Mouse (Mus musculus): Measurements from ENCODE around the gene Gm7982. TPM values are rescaled to one million over a fixed set of nuclear protein-coding genes. Genes with fewer than 3 reads are reported as not detected.
"Not testable (repeated sequence)": the region's sequence is repeated elsewhere in the genome, so short reads cannot be mapped to it uniquely, and the experiment has no call there.

Gm7982 gene
- not detected in 2 replicates for polyA plus RNA-seq (2014; fragmentation: Nextera tagmentation; extraction: Ambion mirVana)

- H3K4me3 ChIP-seq (ENCODE audit: low read depth, low read length); ATAC-seq (ENCODE audit: low read depth); H3K27ac ChIP-seq (ENCODE audit: low read depth, low read length); H3K4me2 ChIP-seq (ENCODE audit: low read depth, low read length); H3K4me1 ChIP-seq (ENCODE audit: control insufficient read depth, insufficient read depth, low read length); H3K9me3 ChIP-seq (ENCODE audit: control insufficient read depth, low read length); H3K36me3 ChIP-seq (ENCODE audit: control insufficient read depth, insufficient read depth, low read length); H3K9ac ChIP-seq (replicated peaks; ENCODE audit: low read depth, low read length); H3K27me3 ChIP-seq (ENCODE audit: control insufficient read depth, insufficient read depth, low read length): not testable (repeated sequence)
- no CpG with 5 or more reads among the region's 3 CpGs for WGBS
Observed at GRCm38 (mm10) chr5:95741714-95742113, at the start of gene Gm7982. Gm7982 (plus strand) TSS chr5:95742014.

GRCm38 (mm10) chr5:95736073-95736472, 5.7 kb upstream of the Gm7982 start, which contains the start of gene Gm7978:
Gm7978 (minus strand) TSS chr5:95736173.
- not testable (repeated sequence) for H3K27ac ChIP-seq (ENCODE audit: low read depth, low read length); H3K9me3 ChIP-seq (ENCODE audit: control insufficient read depth, low read length); H3K9ac ChIP-seq (replicated peaks; ENCODE audit: low read depth, low read length); H3K4me1 ChIP-seq (ENCODE audit: control insufficient read depth, insufficient read depth, low read length); H3K4me3 ChIP-seq (ENCODE audit: low read depth, low read length); H3K36me3 ChIP-seq (ENCODE audit: control insufficient read depth, insufficient read depth, low read length); ATAC-seq (ENCODE audit: low read depth); H3K27me3 ChIP-seq (ENCODE audit: control insufficient read depth, insufficient read depth, low read length); H3K4me2 ChIP-seq (ENCODE audit: low read depth, low read length)
- WGBS = no CpG with 5 or more reads among the region's 1 CpGs

- WGBS = no CpG with 5 or more reads among the region's 2 CpGs
- not testable (repeated sequence) for H3K27ac ChIP-seq (ENCODE audit: low read depth, low read length); H3K4me1 ChIP-seq (ENCODE audit: control insufficient read depth, insufficient read depth, low read length); H3K4me2 ChIP-seq (ENCODE audit: low read depth, low read length); H3K36me3 ChIP-seq (ENCODE audit: control insufficient read depth, insufficient read depth, low read length); H3K4me3 ChIP-seq (ENCODE audit: low read depth, low read length); H3K9me3 ChIP-seq (ENCODE audit: control insufficient read depth, low read length); H3K27me3 ChIP-seq (ENCODE audit: control insufficient read depth, insufficient read depth, low read length); H3K9ac ChIP-seq (replicated peaks; ENCODE audit: low read depth, low read length); ATAC-seq (ENCODE audit: low read depth)
Observed at GRCm38 (mm10) chr5:95775690-95776089, 33.9 kb downstream of the Gm7982 start, which contains the start of gene E330014E10Rik. E330014E10Rik (plus strand) TSS chr5:95775990.

Other genes with a start within 250 kb of the Gm7982 start
- not detected in 2 replicates for gene Gm3286, start 231.3 kb upstream of the Gm7982 start, polyA plus RNA-seq (2014; fragmentation: Nextera tagmentation; extraction: Ambion mirVana)
- gene Gm7971, start 147.1 kb upstream of the Gm7982 start, polyA plus RNA-seq (2014; fragmentation: Nextera tagmentation; extraction: Ambion mirVana) = not detected in 2 replicates
- not detected in 2 replicates for gene Gm7978, start 5.8 kb upstream of the Gm7982 start, polyA plus RNA-seq (2014; fragmentation: Nextera tagmentation; extraction: Ambion mirVana)
- gene E330014E10Rik, start 34.0 kb downstream of the Gm7982 start, polyA plus RNA-seq (2014; fragmentation: Nextera tagmentation; extraction: Ambion mirVana) = not detected in 2 replicates
- gene Cxcl13, start 214.9 kb downstream of the Gm7982 start, polyA plus RNA-seq (2014; fragmentation: Nextera tagmentation; extraction: Ambion mirVana) = 0.17 and 0.23 TPM in 2 replicates